Comparison of ENCODE assay signal across 8 mouse cellular contexts in genomic region chr6:100143586-100144301, GRCm38 (mm10).
DNase-seq lines count a peak whose midpoint lies in the region; ATAC-seq lines count a peak whose summit lies in the region.
"Had no signal": no experiment of that assay in that cellular context is flagged by ENCODE, and none has a peak within 500 bp of the region (broad histone marks: within the 10 kb centered on the region; RNA-seq: fewer than 3 reads in every experiment).

No protein-coding gene starts in this region.

- peak overlapping the region; percentile 37 for H3K4me2 ChIP-seq in liver, embryonic 13.5 days
- H3K4me2 ChIP-seq in neural tube, embryonic 11.5 days (ENCODE audit: low read depth): peak overlapping the region; percentile 35

- no peak overlapping the region for H3K27ac ChIP-seq in liver, embryonic 13.5 days
- H3K27ac ChIP-seq in neural tube, embryonic 11.5 days (ENCODE audit: low read depth, low read length): peak overlapping the region; percentile 58; the same call in 1 of the 2 replicates

- 0 out of 2 replicates have a peak, but pooled peaks have one; percentile 19 for ATAC-seq in liver, embryonic 13.5 days (ENCODE audit: low read depth)
- ATAC-seq in neural tube, embryonic 11.5 days (ENCODE audit: insufficient read depth, low FRiP score, low TSS enrichment): peak; percentile 62

- H3K4me1 ChIP-seq in liver, embryonic 13.5 days (replicated peaks): peaks cover 32% of the 10 kb centered on the region
- H3K4me1 ChIP-seq in neural tube, embryonic 11.5 days (ENCODE audit: control insufficient read depth, insufficient read depth, low read length): peaks cover 18% of the 10 kb centered on the region

- no peaks in the 10 kb centered on the region for H3K36me3 ChIP-seq in liver, embryonic 13.5 days
- H3K36me3 ChIP-seq in neural tube, embryonic 11.5 days (ENCODE audit: control insufficient read depth, insufficient read depth, low read length): no peaks in the 10 kb centered on the region

- H3K9me3 ChIP-seq in liver, embryonic 13.5 days (replicated peaks): no peaks in the 10 kb centered on the region
- no peaks in the 10 kb centered on the region for H3K9me3 ChIP-seq in neural tube, embryonic 11.5 days (ENCODE audit: control insufficient read depth, low read length)

- intact Hi-C loops in heart, postnatal 25 days (cut with DNase I): loop anchor here (5.0 kb wide), 2 partner anchors 86 to 241 kb away; no protein-coding TSS in a partner anchor

- H3K9ac ChIP-seq in liver, embryonic 13.5 days: no peak overlapping the region
- H3K9ac ChIP-seq in neural tube, embryonic 11.5 days (ENCODE audit: low read length): peak overlapping the region; percentile 14; the same call in 1 of the 2 replicates

- peaks cover 6% of the 10 kb centered on the region; the same call in 1 of the 2 replicates for H3K27me3 ChIP-seq in liver, embryonic 13.5 days
- no peaks in the 10 kb centered on the region for H3K27me3 ChIP-seq in neural tube, embryonic 11.5 days (ENCODE audit: control insufficient read depth, insufficient read depth, low read length)

- no peak overlapping the region for H3K4me3 ChIP-seq in liver, embryonic 13.5 days (replicated peaks)
- no peak overlapping the region for H3K4me3 ChIP-seq in neural tube, embryonic 11.5 days (ENCODE audit: low read depth, low read length)
- H3K4me3 ChIP-seq: erythroblast, embryonic 14.5 days had no signal

- DNase-seq in cerebellum, adult 9-10 months: peak; percentile 83
- DNase-seq in frontal cortex, adult 2 months (ENCODE audit: extremely low spot score in 1 of 2, low spot score in 1 of 2): peak; percentile 69 to 83
- DNase-seq in heart, postnatal 25 days (ENCODE audit: low spot score): peak; percentile 76
- peak; percentile 79 for DNase-seq in layer of hippocampus, adult 11-12 months (ENCODE audit: low spot score)
- no peak for DNase-seq in liver, embryonic 13.5 days
- peak; percentile 62 for DNase-seq in neural tube, embryonic 11.5 days (ENCODE audit: low spot score)
- DNase-seq in urinary bladder, postnatal 4 days (ENCODE audit: low spot score in 2 of 2): peak; percentile 54 to 68

- WGBS in liver, embryonic 13.5 days (ENCODE audit: insufficient replicate concordance): 16% methylated on average over 16 of the region's 16 CpGs
- under 1% methylated on average over 16 of the region's 16 CpGs for WGBS in neural tube, embryonic 11.5 days
